16 mouse cellular contexts compared by ENCODE assay signal in the genomic region with DNA sequence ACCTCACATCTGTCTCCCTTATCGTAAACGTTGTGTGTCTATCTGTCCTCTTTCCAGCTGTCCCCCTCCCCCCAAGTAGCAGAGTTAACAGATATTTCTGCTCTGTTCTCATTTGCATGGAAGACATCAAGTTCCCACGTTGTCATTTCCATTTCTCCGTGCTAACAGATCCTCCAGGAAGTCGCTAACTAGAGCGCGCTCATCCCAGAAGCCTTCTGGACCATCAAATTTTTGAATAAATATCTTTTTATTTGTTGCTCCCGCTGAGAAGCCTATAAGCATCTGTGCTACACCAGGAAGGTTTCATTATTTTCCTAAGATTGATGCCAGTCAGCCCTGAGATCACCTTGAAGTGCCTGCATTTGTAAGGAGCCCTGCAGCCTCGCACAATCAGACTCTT.
"Had no signal": no experiment of that assay in that cellular context is flagged by ENCODE, and none has a peak within 500 bp of the region (broad histone marks: within the 10 kb centered on the region; RNA-seq: fewer than 3 reads in every experiment).

No protein-coding gene starts in this region.

- DNase-seq: kidney, adult 8-10 months; kidney, postnatal 25 days; lung, adult 2 months; right cerebral cortex, postnatal 4 days; spleen, adult 18-20 months; thymus, adult 2 months; thymus, postnatal 25 days had no signal

- H3K27ac ChIP-seq: left cerebral cortex, adult 2 months; limb, embryonic 10.5 days; liver, embryonic 15.5 days; macrophage; midbrain, embryonic 15.5 days had no signal

- ATAC-seq: intestine, postnatal 0 days; lung, postnatal 0 days; midbrain, embryonic 15.5 days had no signal

- H3K4me1 ChIP-seq: liver, embryonic 15.5 days; megakaryocyte, embryonic 14.5 days had no signal

- H3K9ac ChIP-seq: liver, embryonic 15.5 days; midbrain, embryonic 15.5 days had no signal

- H3K27me3 ChIP-seq: liver, embryonic 15.5 days; midbrain, embryonic 15.5 days had no signal

- H3K9me3 ChIP-seq: limb, embryonic 10.5 days; liver, embryonic 15.5 days; megakaryocyte, embryonic 14.5 days; midbrain, embryonic 15.5 days had no signal

- H3K36me3 ChIP-seq: limb, embryonic 10.5 days; liver, embryonic 15.5 days; midbrain, embryonic 15.5 days had no signal

- H3K4me2 ChIP-seq: liver, embryonic 11.5 days; liver, embryonic 15.5 days; midbrain, embryonic 15.5 days had no signal

- H3K4me3 ChIP-seq: left cerebral cortex, adult 2 months; limb, embryonic 10.5 days; liver, embryonic 15.5 days; megakaryocyte, embryonic 14.5 days; midbrain, embryonic 15.5 days had no signal
